Mouse (Mus musculus): Measurements from ENCODE around the gene Syce2. TPM values are rescaled to one million over a fixed set of nuclear protein-coding genes. Genes with fewer than 3 reads are reported as not detected.

Gene Syce2
- polyA plus RNA-seq, 1 experiment from 2014 or later: 86.2 TPM

GRCm38 (mm10) chr8:84909949-84910348 lies 38.0 kb downstream of the Syce2 start:
- DNase-seq (ENCODE audit: low spot score) (no peak), ATAC-seq (replicated peaks; ENCODE audit: low FRiP score) (no peak)
- peaks cover 7% of the 10 kb centered on the region for H3K4me1 ChIP-seq (replicated peaks; ENCODE audit: control insufficient read depth, insufficient read depth, low read length)
- H3K9ac ChIP-seq (ENCODE audit: low read length): no peak overlapping the region
- H3K27me3 ChIP-seq (ENCODE audit: control insufficient read depth, insufficient read depth, low read length): peaks cover 31% of the 10 kb centered on the region
- H3K4me3 ChIP-seq (ENCODE audit: low read depth, low read length): no peak overlapping the region
- WGBS: 86% methylated on average over 5 of the region's 5 CpGs
- H3K27ac ChIP-seq (ENCODE audit: low read depth, low read length): no peak overlapping the region
- no peaks in the 10 kb centered on the region for H3K9me3 ChIP-seq (ENCODE audit: control insufficient read depth, low read length)
- H3K4me2 ChIP-seq (ENCODE audit: low read depth, low read length, severe bottlenecking): no peak overlapping the region
- H3K36me3 ChIP-seq (ENCODE audit: control insufficient read depth, insufficient read depth, low read length): no peaks in the 10 kb centered on the region

- no peak overlapping the region for H3K9ac ChIP-seq (ENCODE audit: low read length)
- H3K4me3 ChIP-seq (ENCODE audit: low read depth, low read length): no peak overlapping the region
- DNase-seq (ENCODE audit: low spot score): no peak
- no peak overlapping the region for H3K4me2 ChIP-seq (ENCODE audit: low read depth, low read length, severe bottlenecking)
- no peaks in the 10 kb centered on the region for H3K36me3 ChIP-seq (ENCODE audit: control insufficient read depth, insufficient read depth, low read length)
- ATAC-seq (replicated peaks; ENCODE audit: low FRiP score): no peak
- H3K27ac ChIP-seq (ENCODE audit: low read depth, low read length): no peak overlapping the region
- WGBS: 81% methylated on average over 6 of the region's 6 CpGs
- no peaks in the 10 kb centered on the region; the same call in 1 of the 2 replicates for H3K9me3 ChIP-seq (ENCODE audit: control insufficient read depth, low read length)
- H3K27me3 ChIP-seq (ENCODE audit: control insufficient read depth, insufficient read depth, low read length): peaks cover 31% of the 10 kb centered on the region
- peaks cover 7% of the 10 kb centered on the region for H3K4me1 ChIP-seq (replicated peaks; ENCODE audit: control insufficient read depth, insufficient read depth, low read length)
Measured at GRCm38 (mm10) chr8:84910551-84910950, 38.6 kb downstream of the Syce2 start.

- DNase-seq (ENCODE audit: low spot score) (no peak), ATAC-seq (replicated peaks; ENCODE audit: low FRiP score) (no peak)
- peaks cover 7% of the 10 kb centered on the region for H3K4me1 ChIP-seq (replicated peaks; ENCODE audit: control insufficient read depth, insufficient read depth, low read length)
- peaks cover 31% of the 10 kb centered on the region for H3K27me3 ChIP-seq (ENCODE audit: control insufficient read depth, insufficient read depth, low read length)
- H3K4me2 ChIP-seq (ENCODE audit: low read depth, low read length, severe bottlenecking): no peak overlapping the region
- no peaks in the 10 kb centered on the region; the same call in 1 of the 2 replicates for H3K9me3 ChIP-seq (ENCODE audit: control insufficient read depth, low read length)
- no peak overlapping the region for H3K9ac ChIP-seq (ENCODE audit: low read length)
- H3K36me3 ChIP-seq (ENCODE audit: control insufficient read depth, insufficient read depth, low read length): no peaks in the 10 kb centered on the region
- H3K4me3 ChIP-seq (ENCODE audit: low read depth, low read length): no peak overlapping the region
- 85% methylated on average over 9 of the region's 9 CpGs for WGBS
- H3K27ac ChIP-seq (ENCODE audit: low read depth, low read length): no peak overlapping the region
Measured at GRCm38 (mm10) chr8:84911854-84912253, 39.9 kb downstream of the Syce2 start.

GRCm38 (mm10) chr8:84912391-84912790 lies 40.5 kb downstream of the Syce2 start:
- Histone ChIP-seq H3K9ac (ENCODE audit: low read length) (no peak overlapping the region; the same call in 1 of the 2 replicates), H3K4me2 (ENCODE audit: low read depth, low read length, severe bottlenecking) (peak overlapping the region; percentile 73), H3K4me3 (ENCODE audit: low read depth, low read length) (peak overlapping the region; percentile 32; the same call in 1 of the 2 replicates), H3K9me3 (ENCODE audit: control insufficient read depth, low read length) (no peaks in the 10 kb centered on the region; the same call in 1 of the 2 replicates), H3K27ac (ENCODE audit: low read depth, low read length) (no peak overlapping the region), H3K4me1 (replicated peaks; ENCODE audit: control insufficient read depth, insufficient read depth, low read length) (peaks cover 7% of the 10 kb centered on the region), H3K27me3 (ENCODE audit: control insufficient read depth, insufficient read depth, low read length) (peaks cover 31% of the 10 kb centered on the region), H3K36me3 (ENCODE audit: control insufficient read depth, insufficient read depth, low read length) (no peaks in the 10 kb centered on the region)
- ATAC-seq (replicated peaks; ENCODE audit: low FRiP score): no peak
- 28% methylated on average over 27 of the region's 27 CpGs for WGBS
- DNase-seq (ENCODE audit: low spot score): no peak

GRCm38 (mm10) chr8:84912895-84913501 lies 41.1 kb downstream of the Syce2 start:
- Histone ChIP-seq H3K4me3 (ENCODE audit: low read depth, low read length) (peak overlapping the region; percentile 32), H3K36me3 (ENCODE audit: control insufficient read depth, insufficient read depth, low read length) (no peaks in the 10 kb centered on the region), H3K4me2 (ENCODE audit: low read depth, low read length, severe bottlenecking) (peak overlapping the region; percentile 73), H3K27me3 (ENCODE audit: control insufficient read depth, insufficient read depth, low read length) (peaks cover 31% of the 10 kb centered on the region), H3K4me1 (replicated peaks; ENCODE audit: control insufficient read depth, insufficient read depth, low read length) (peaks cover 7% of the 10 kb centered on the region), H3K9me3 (ENCODE audit: control insufficient read depth, low read length) (no peaks in the 10 kb centered on the region; the same call in 1 of the 2 replicates), H3K9ac (ENCODE audit: low read length) (peak overlapping the region; percentile 53), H3K27ac (ENCODE audit: low read depth, low read length) (no peak overlapping the region)
- 2% methylated on average over 55 of the region's 55 CpGs for WGBS
- peak; percentile 83 for DNase-seq (ENCODE audit: low spot score)
- ATAC-seq (replicated peaks; ENCODE audit: low FRiP score): 0 out of 2 replicates have a peak, but pooled peaks have one; percentile 19

GRCm38 (mm10) chr8:84913502-84913900 lies 41.6 kb downstream of the Syce2 start:
- no peak overlapping the region for H3K27ac ChIP-seq (ENCODE audit: low read depth, low read length)
- no peak for ATAC-seq (replicated peaks; ENCODE audit: low FRiP score)
- peaks cover 7% of the 10 kb centered on the region for H3K4me1 ChIP-seq (replicated peaks; ENCODE audit: control insufficient read depth, insufficient read depth, low read length)
- H3K27me3 ChIP-seq (ENCODE audit: control insufficient read depth, insufficient read depth, low read length): peaks cover 31% of the 10 kb centered on the region
- peak overlapping the region; percentile 53 for H3K9ac ChIP-seq (ENCODE audit: low read length)
- no peaks in the 10 kb centered on the region; the same call in 1 of the 2 replicates for H3K9me3 ChIP-seq (ENCODE audit: control insufficient read depth, low read length)
- H3K4me2 ChIP-seq (ENCODE audit: low read depth, low read length, severe bottlenecking): peak overlapping the region; percentile 73
- WGBS: 13% methylated on average over 9 of the region's 9 CpGs
- no peaks in the 10 kb centered on the region for H3K36me3 ChIP-seq (ENCODE audit: control insufficient read depth, insufficient read depth, low read length)
- H3K4me3 ChIP-seq (ENCODE audit: low read depth, low read length): peak overlapping the region; percentile 32
- DNase-seq (ENCODE audit: low spot score): no peak

GRCm38 (mm10) chr8:84913960-84914359 lies 42.0 kb downstream of the Syce2 start:
- H3K27ac ChIP-seq (ENCODE audit: low read depth, low read length): no peak overlapping the region
- peaks cover 7% of the 10 kb centered on the region for H3K4me1 ChIP-seq (replicated peaks; ENCODE audit: control insufficient read depth, insufficient read depth, low read length)
- DNase-seq (ENCODE audit: low spot score) (peak; percentile 65), ATAC-seq (replicated peaks; ENCODE audit: low FRiP score) (no peak)
- no peak overlapping the region for H3K4me2 ChIP-seq (ENCODE audit: low read depth, low read length, severe bottlenecking)
- no peak overlapping the region for H3K4me3 ChIP-seq (ENCODE audit: low read depth, low read length)
- no peak overlapping the region for H3K9ac ChIP-seq (ENCODE audit: low read length)
- WGBS: 37% methylated on average over 4 of the region's 4 CpGs
- no peaks in the 10 kb centered on the region for H3K36me3 ChIP-seq (ENCODE audit: control insufficient read depth, insufficient read depth, low read length)
- peaks cover 31% of the 10 kb centered on the region for H3K27me3 ChIP-seq (ENCODE audit: control insufficient read depth, insufficient read depth, low read length)
- no peaks in the 10 kb centered on the region; the same call in 1 of the 2 replicates for H3K9me3 ChIP-seq (ENCODE audit: control insufficient read depth, low read length)

- H3K9ac ChIP-seq (ENCODE audit: low read length): no peak overlapping the region
- ATAC-seq (replicated peaks; ENCODE audit: low FRiP score): no peak
- H3K27ac ChIP-seq (ENCODE audit: low read depth, low read length): no peak overlapping the region
- no peaks in the 10 kb centered on the region; the same call in 1 of the 2 replicates for H3K9me3 ChIP-seq (ENCODE audit: control insufficient read depth, low read length)
- DNase-seq (ENCODE audit: low spot score): no peak
- H3K4me1 ChIP-seq (replicated peaks; ENCODE audit: control insufficient read depth, insufficient read depth, low read length): peaks cover 7% of the 10 kb centered on the region
- WGBS: 82% methylated on average over 8 of the region's 8 CpGs
- H3K4me3 ChIP-seq (ENCODE audit: low read depth, low read length): no peak overlapping the region
- peaks cover 28% of the 10 kb centered on the region for H3K27me3 ChIP-seq (ENCODE audit: control insufficient read depth, insufficient read depth, low read length)
- no peak overlapping the region for H3K4me2 ChIP-seq (ENCODE audit: low read depth, low read length, severe bottlenecking)
- no peaks in the 10 kb centered on the region for H3K36me3 ChIP-seq (ENCODE audit: control insufficient read depth, insufficient read depth, low read length)
Measured at GRCm38 (mm10) chr8:84915269-84915668, 43.4 kb downstream of the Syce2 start.

GRCm38 (mm10) chr8:84917781-84918180 lies 45.9 kb downstream of the Syce2 start:
- no peak overlapping the region for H3K4me2 ChIP-seq (ENCODE audit: low read depth, low read length, severe bottlenecking)
- peaks cover 11% of the 10 kb centered on the region for H3K27me3 ChIP-seq (ENCODE audit: control insufficient read depth, insufficient read depth, low read length)
- H3K36me3 ChIP-seq (ENCODE audit: control insufficient read depth, insufficient read depth, low read length): no peaks in the 10 kb centered on the region
- no peaks in the 10 kb centered on the region; the same call in 1 of the 2 replicates for H3K9me3 ChIP-seq (ENCODE audit: control insufficient read depth, low read length)
- DNase-seq (ENCODE audit: low spot score): no peak
- WGBS: 32% methylated on average over 20 of the region's 20 CpGs
- peaks cover 5% of the 10 kb centered on the region for H3K4me1 ChIP-seq (replicated peaks; ENCODE audit: control insufficient read depth, insufficient read depth, low read length)
- H3K27ac ChIP-seq (ENCODE audit: low read depth, low read length): no peak overlapping the region
- no peak for ATAC-seq (replicated peaks; ENCODE audit: low FRiP score)
- no peak overlapping the region for H3K4me3 ChIP-seq (ENCODE audit: low read depth, low read length)
- no peak overlapping the region for H3K9ac ChIP-seq (ENCODE audit: low read length)
